In genomic region chr7:45708221-45708761, GRCm38 (mm10) we compare ENCODE assay signal across 8 mouse cellular contexts. TPM values are rescaled to one million over a fixed set of nuclear protein-coding genes. Genes with fewer than 3 reads are reported as not detected.
DNase-seq lines count a peak whose midpoint lies in the region; ATAC-seq and TF ChIP-seq lines count a peak whose summit lies in the region.

No protein-coding gene starts in this region.

- H3K27ac ChIP-seq in thymus, adult 2 months (ENCODE audit: control insufficient read depth, insufficient read depth, low read length): peak overlapping the region; percentile 59
- peak overlapping the region; percentile 50 for H3K27ac ChIP-seq in forebrain, embryonic 14.5 days (ENCODE audit: low read depth, low read length)
- peak overlapping the region; percentile 43; the same call in 1 of the 2 replicates for H3K27ac ChIP-seq in hindbrain, embryonic 14.5 days
- H3K27ac ChIP-seq in liver, embryonic 12.5 days: peak overlapping the region; percentile 18; the same call in 1 of the 2 replicates

- H3K4me2 ChIP-seq in forebrain, embryonic 14.5 days (ENCODE audit: low read length): peak overlapping the region; percentile 98
- H3K4me2 ChIP-seq in hindbrain, embryonic 14.5 days (replicated peaks): peak overlapping the region; percentile 94; the same call in 1 of the 2 replicates
- H3K4me2 ChIP-seq in liver, embryonic 12.5 days: peak overlapping the region; percentile 100

- peak overlapping the region; percentile 7; the same call in 1 of the 2 replicates for H3K4me3 ChIP-seq in thymus, adult 2 months (ENCODE audit: control insufficient read depth, insufficient read depth, low read length)
- H3K4me3 ChIP-seq in forebrain, embryonic 14.5 days (ENCODE audit: low read depth, low read length): no peak overlapping the region
- no peak overlapping the region for H3K4me3 ChIP-seq in hindbrain, embryonic 14.5 days (replicated peaks; ENCODE audit: low read length)
- no peak overlapping the region; the same call in 1 of the 2 replicates for H3K4me3 ChIP-seq in liver, embryonic 12.5 days

- 26% methylated on average over 13 of the region's 13 CpGs for whole genome bisulfite sequencing in thymus, adult 2 months
- 64% methylated on average over 13 of the region's 13 CpGs for WGBS in forebrain, embryonic 14.5 days
- 58% methylated on average over 13 of the region's 13 CpGs for WGBS in hindbrain, embryonic 14.5 days
- 39% methylated on average over 13 of the region's 13 CpGs for WGBS in liver, embryonic 12.5 days (ENCODE audit: insufficient replicate concordance)

- peaks cover 8% of the 10 kb centered on the region for H3K36me3 ChIP-seq in thymus, adult 2 months (ENCODE audit: control insufficient read depth, insufficient read depth, low read length)
- H3K36me3 ChIP-seq in forebrain, embryonic 14.5 days (ENCODE audit: control insufficient read depth, insufficient read depth, low read length): peaks cover 38% of the 10 kb centered on the region
- peaks cover 36% of the 10 kb centered on the region for H3K36me3 ChIP-seq in hindbrain, embryonic 14.5 days (replicated peaks; ENCODE audit: control insufficient read depth, insufficient read depth)
- peaks cover 41% of the 10 kb centered on the region for H3K36me3 ChIP-seq in liver, embryonic 12.5 days

- TF ChIP-seq POLR2A in thymus, adult 2 months (IDR thresholded peaks at IDR 0.05; ENCODE audit: control insufficient read depth, extremely low read depth, insufficient read depth, low read length, poor library complexity): no peak

- no peak for DNase-seq in thymus, adult 2 months
- DNase-seq in thymus, postnatal 25 days: no peak
- no peak for DNase-seq in forebrain, embryonic 14.5 days (ENCODE audit: low spot score)
- no peak for DNase-seq in hindbrain, embryonic 14.5 days (ENCODE audit: low spot score)
- peak; percentile 91 for DNase-seq in yolk sac, embryonic 10.5 days (ENCODE audit: low spot score)
- no peak for DNase-seq in adrenal gland, postnatal 10 days
- DNase-seq in spleen, postnatal 4 days (ENCODE audit: low spot score in 2 of 2): no peak

- H3K9ac ChIP-seq in forebrain, embryonic 14.5 days (ENCODE audit: low read length): no peak overlapping the region
- H3K9ac ChIP-seq in hindbrain, embryonic 14.5 days: no peak overlapping the region
- H3K9ac ChIP-seq in liver, embryonic 12.5 days: no peak overlapping the region

- peaks cover 42% of the 10 kb centered on the region for H3K4me1 ChIP-seq in thymus, adult 2 months (replicated peaks; ENCODE audit: control insufficient read depth, insufficient read depth, low read length)
- H3K4me1 ChIP-seq in forebrain, embryonic 14.5 days (ENCODE audit: control insufficient read depth, insufficient read depth, low read length): peaks cover 42% of the 10 kb centered on the region
- peaks cover 56% of the 10 kb centered on the region for H3K4me1 ChIP-seq in hindbrain, embryonic 14.5 days (replicated peaks; ENCODE audit: control insufficient read depth, insufficient read depth, low read length)
- peaks cover 66% of the 10 kb centered on the region for H3K4me1 ChIP-seq in liver, embryonic 12.5 days

- ATAC-seq in forebrain, embryonic 14.5 days: no peak
- no peak for ATAC-seq in hindbrain, embryonic 14.5 days (ENCODE audit: low FRiP score)
- no peak for ATAC-seq in liver, embryonic 12.5 days

- TF ChIP-seq CTCF in thymus, adult 2 months (IDR thresholded peaks at IDR 0.05; ENCODE audit: borderline replicate concordance, control insufficient read depth, extremely low read depth, insufficient read depth, low read length, poor library complexity): 0 out of 2 replicates have a peak, but pooled peaks have one; percentile 7

- H3K9me3 ChIP-seq in forebrain, embryonic 14.5 days (replicated peaks; ENCODE audit: control insufficient read depth, low read length): no peaks in the 10 kb centered on the region
- no peaks in the 10 kb centered on the region for H3K9me3 ChIP-seq in hindbrain, embryonic 14.5 days (ENCODE audit: control insufficient read depth, low read length)
- no peaks in the 10 kb centered on the region for H3K9me3 ChIP-seq in liver, embryonic 12.5 days (replicated peaks)

- no peaks in the 10 kb centered on the region for H3K27me3 ChIP-seq in thymus, adult 2 months (ENCODE audit: control insufficient read depth, insufficient read depth, low read length)
- H3K27me3 ChIP-seq in forebrain, embryonic 14.5 days (replicated peaks; ENCODE audit: control insufficient read depth, insufficient read depth, low read length): no peaks in the 10 kb centered on the region
- no peaks in the 10 kb centered on the region for H3K27me3 ChIP-seq in hindbrain, embryonic 14.5 days (ENCODE audit: control insufficient read depth, insufficient read depth, low read length)
- H3K27me3 ChIP-seq in liver, embryonic 12.5 days (replicated peaks): peaks cover 5% of the 10 kb centered on the region; the same call in 1 of the 2 replicates

RNA-seq across cellular contexts. Expression of gene Dbp, which starts 3.4 kb away (rescaled TPM):
- polyA plus RNA-seq in thymus, adult 2 months (2012; rRNA removed): 28.2 and 31.3 TPM in 2 replicates
- polyA plus RNA-seq in forebrain, embryonic 14.5 days (2014; fragmentation: Nextera tagmentation; extraction: Ambion mirVana): 3.6 and 3.7 TPM in 2 replicates
- polyA plus RNA-seq in hindbrain, embryonic 14.5 days (2014; fragmentation: Nextera tagmentation; extraction: Ambion mirVana): 3.5 and 3.9 TPM in 2 replicates
- polyA plus RNA-seq in liver, embryonic 12.5 days (2016; fragmentation: Nextera tagmentation; extraction: Ambion mirVana): 1.1 and 1.8 TPM in 2 replicates
- total RNA-seq in adrenal gland, postnatal 10 days (2021): 10 to 100 TPM; 21.4 to 62.3 TPM

RNA-seq across cellular contexts. Expression of gene Rpl18, which starts 7.0 kb away (rescaled TPM):
- 2,384 and 2,707 TPM in 2 replicates for polyA plus RNA-seq in thymus, adult 2 months (2012; rRNA removed)
- polyA plus RNA-seq in forebrain, embryonic 14.5 days (2014; fragmentation: Nextera tagmentation; extraction: Ambion mirVana): 727 and 966 TPM in 2 replicates
- 578 and 674 TPM in 2 replicates for polyA plus RNA-seq in hindbrain, embryonic 14.5 days (2014; fragmentation: Nextera tagmentation; extraction: Ambion mirVana)
- polyA plus RNA-seq in liver, embryonic 12.5 days (2016; fragmentation: Nextera tagmentation; extraction: Ambion mirVana): 892 and 939 TPM in 2 replicates
- total RNA-seq in adrenal gland, postnatal 10 days (2021): 1,000 to 10,000 TPM; 1,029 to 1,042 TPM

RNA-seq across cellular contexts. Expression of gene Car11, which starts 8.6 kb away (rescaled TPM):
- 2.2 and 2.7 TPM in 2 replicates for polyA plus RNA-seq in thymus, adult 2 months (2012; rRNA removed)
- 22.5 and 22.8 TPM in 2 replicates for polyA plus RNA-seq in forebrain, embryonic 14.5 days (2014; fragmentation: Nextera tagmentation; extraction: Ambion mirVana)
- 28.2 and 29.0 TPM in 2 replicates for polyA plus RNA-seq in hindbrain, embryonic 14.5 days (2014; fragmentation: Nextera tagmentation; extraction: Ambion mirVana)
- polyA plus RNA-seq in liver, embryonic 12.5 days (2016; fragmentation: Nextera tagmentation; extraction: Ambion mirVana): 0.93 and 1.0 TPM in 2 replicates
- 10 to 100 TPM in 1 of 2 experiments, 1 to 10 TPM in 1; 7.6 to 14.5 TPM for total RNA-seq in adrenal gland, postnatal 10 days (2021)

RNA-seq across cellular contexts. Expression of gene Sphk2, which starts 9.5 kb away (rescaled TPM):
- polyA plus RNA-seq in thymus, adult 2 months (2012; rRNA removed): 87.4 and 88.1 TPM in 2 replicates
- polyA plus RNA-seq in forebrain, embryonic 14.5 days (2014; fragmentation: Nextera tagmentation; extraction: Ambion mirVana): 16.3 and 19.7 TPM in 2 replicates
- polyA plus RNA-seq in hindbrain, embryonic 14.5 days (2014; fragmentation: Nextera tagmentation; extraction: Ambion mirVana): 16.7 and 20.0 TPM in 2 replicates
- 14.8 and 16.1 TPM in 2 replicates for polyA plus RNA-seq in liver, embryonic 12.5 days (2016; fragmentation: Nextera tagmentation; extraction: Ambion mirVana)
- total RNA-seq in adrenal gland, postnatal 10 days (2021): 10 to 100 TPM; 28.0 to 28.8 TPM

RNA-seq across cellular contexts. Expression of gene Fam83e, which starts 12.7 kb away (rescaled TPM):
- 1.5 and 1.7 TPM in 2 replicates for polyA plus RNA-seq in thymus, adult 2 months (2012; rRNA removed)
- polyA plus RNA-seq in forebrain, embryonic 14.5 days (2014; fragmentation: Nextera tagmentation; extraction: Ambion mirVana): 0.11 and 0.15 TPM in 2 replicates
- 0.17 TPM in 1 of 2 replicates, not detected in the other for polyA plus RNA-seq in hindbrain, embryonic 14.5 days (2014; fragmentation: Nextera tagmentation; extraction: Ambion mirVana)
- 0.67 and 0.81 TPM in 2 replicates for polyA plus RNA-seq in liver, embryonic 12.5 days (2016; fragmentation: Nextera tagmentation; extraction: Ambion mirVana)
- under 1 TPM; 0.27 to 0.33 TPM for total RNA-seq in adrenal gland, postnatal 10 days (2021)
